Mouse (Mus musculus) macrophage (primary cell): ENCODE data around the gene Rab11fip2. TPM values are rescaled to one million over a fixed set of nuclear protein-coding genes. Genes with fewer than 3 reads are reported as not detected.

Experiments
- H3K27ac ChIP-seq: fragments of 350-480 bp; formaldehyde crosslinking; 2 replicates; pipeline ENCODE4 v1.9.0; 2021
- H3K36me3 ChIP-seq: fragments of 350-480 bp; formaldehyde crosslinking; 2 replicates; pipeline ENCODE4 v1.9.0; 2021; ENCODE audit errors: inconsistent target
- H3K4me3 ChIP-seq: fragments of 350-480 bp; formaldehyde crosslinking; 2 replicates; pipeline ENCODE4 v1.9.0; 2021; ENCODE audit errors: inconsistent target
- H3K79me2 ChIP-seq: fragments of 350-480 bp; formaldehyde crosslinking; 2 replicates; pipeline ENCODE4 v1.9.0; 2021; ENCODE audit errors: inconsistent target
- WGBS: methylation state at CpG from one replicate; pipeline ENCODE4 v1.1.7; 2026; ENCODE audit warnings: inconsistent platforms; ENCODE audit not compliant: missing documents; 5-methylcytosine and 5-hydroxymethylcytosine counted together
- polyA plus RNA-seq: library from polyadenylated mRNA; stranded (reverse); fragments of 250-400 nt; gene quantifications from 3 replicates; pipeline ENCODE4 v1.2.4, GENCODE M21; 2018; ENCODE audit warnings: inconsistent platforms

The Rab11fip2 gene
- polyA plus RNA-seq, 1 experiment from 2014 or later = 6.4 TPM

DNA sequence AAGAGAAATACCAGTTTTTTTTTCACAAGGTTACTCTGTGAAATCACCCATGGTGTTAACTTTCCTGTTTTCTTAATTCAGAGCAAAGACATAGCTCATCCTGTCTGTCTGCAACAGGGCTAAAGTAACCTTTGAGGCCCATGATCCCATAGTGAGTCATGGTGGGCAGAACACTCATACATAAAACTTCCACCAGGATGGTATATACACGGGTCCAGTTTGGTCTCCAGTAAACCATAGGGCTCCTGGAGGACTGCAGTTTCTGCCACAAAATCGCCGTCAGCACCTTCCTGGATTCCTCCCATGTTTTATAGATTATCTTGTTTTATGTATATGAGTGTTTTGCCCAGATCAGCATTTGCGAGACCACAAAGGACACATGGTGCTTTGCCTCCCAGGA lies 45.2 kb downstream of the Rab11fip2 start:
- whole genome bisulfite sequencing = 90% methylated on average over 4 of the region's 4 CpGs
- Histone ChIP-seq H3K79me2 (no peaks in the 10 kb centered on the region), H3K36me3 (no peaks in the 10 kb centered on the region), H3K27ac (no peak overlapping the region), H3K4me3 (no peak overlapping the region)

GRCm38 (mm10) chr19:59889383-59889782 lies 54.1 kb downstream of the Rab11fip2 start:
- Histone ChIP-seq H3K27ac (no peak overlapping the region), H3K4me3 (no peak overlapping the region), H3K36me3 (no peaks in the 10 kb centered on the region), H3K79me2 (no peaks in the 10 kb centered on the region)
- WGBS = 88% methylated on average over 4 of the region's 4 CpGs

DNA sequence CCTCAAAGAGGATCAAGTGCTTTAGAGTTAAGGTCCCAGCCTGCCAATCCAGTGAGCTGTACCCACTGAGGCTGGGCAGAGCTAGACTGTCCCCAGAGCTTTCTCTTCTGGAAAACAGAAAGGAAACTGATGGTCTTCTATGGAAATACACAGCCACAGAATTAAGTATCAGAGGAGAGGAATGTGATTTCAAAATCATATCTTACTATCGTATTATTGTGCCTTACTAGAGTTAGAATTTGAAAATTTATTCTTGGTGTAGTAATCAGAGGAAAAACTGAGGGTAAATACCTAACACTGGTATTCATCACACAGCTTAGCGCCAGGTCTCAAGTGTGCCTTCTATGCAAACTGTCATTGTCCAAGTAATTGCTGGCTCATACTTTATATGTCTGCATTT lies 54.6 kb downstream of the Rab11fip2 start:
- no peak overlapping the region for H3K4me3 ChIP-seq
- 100% methylated on average over 2 of the region's 2 CpGs for WGBS

GRCm38 (mm10) chr19:59887866-59888265 lies 55.6 kb downstream of the Rab11fip2 start:
- WGBS = 95% methylated on average over 2 of the region's 2 CpGs
- Histone ChIP-seq H3K4me3 (no peak overlapping the region), H3K27ac (no peak overlapping the region), H3K36me3 (no peaks in the 10 kb centered on the region), H3K79me2 (no peaks in the 10 kb centered on the region)

More for the DNA sequence above, 54.6 kb downstream of the Rab11fip2 start:
- H3K36me3 ChIP-seq = no peaks in the 10 kb centered on the region
- no peaks in the 10 kb centered on the region for H3K79me2 ChIP-seq
- no peak overlapping the region for H3K27ac ChIP-seq

DNA sequence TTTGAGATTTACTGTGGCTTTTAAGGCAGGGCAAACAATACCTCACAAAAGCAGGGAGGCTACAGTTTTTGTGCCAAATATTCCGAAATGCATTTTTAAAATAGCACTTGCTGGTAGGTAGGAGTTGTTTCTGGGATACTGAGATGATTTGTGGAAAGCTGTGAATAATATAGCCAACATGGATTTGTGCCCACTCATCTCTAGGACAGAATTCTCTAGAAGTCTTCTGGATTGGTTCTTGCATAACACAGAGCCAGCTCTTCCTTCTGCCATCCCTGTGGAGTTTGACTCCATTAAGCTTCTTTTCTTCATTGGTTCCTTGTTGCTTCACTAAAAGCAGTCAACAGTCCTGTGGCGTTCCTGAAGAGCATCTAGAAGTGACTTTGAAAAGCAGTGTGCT lies 58.2 kb downstream of the Rab11fip2 start:
- Histone ChIP-seq H3K27ac (no peak overlapping the region), H3K36me3 (no peaks in the 10 kb centered on the region), H3K79me2 (no peaks in the 10 kb centered on the region), H3K4me3 (no peak overlapping the region)
- 96% methylated on average over 2 of the region's 2 CpGs for WGBS

DNA sequence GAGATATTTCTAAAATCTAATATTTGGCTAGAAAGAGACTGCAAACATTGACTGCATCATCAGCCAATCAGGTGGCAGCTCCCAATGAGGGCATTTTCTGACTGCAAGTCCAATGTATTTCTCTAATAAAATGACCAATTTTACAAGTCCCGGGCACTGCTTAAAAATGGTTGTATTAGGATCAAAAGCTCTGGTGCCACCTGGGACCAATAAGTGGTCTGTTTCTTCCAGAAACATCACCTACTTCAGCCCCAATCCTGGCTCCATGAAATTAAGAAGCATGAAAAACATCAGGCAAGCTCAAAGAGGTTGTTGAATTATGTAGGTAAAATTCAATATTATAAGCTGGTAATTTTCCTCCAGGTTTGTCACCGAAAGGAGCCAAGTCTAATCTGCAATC lies 66.2 kb downstream of the Rab11fip2 start:
- 91% methylated on average over 2 of the region's 2 CpGs for WGBS
- Histone ChIP-seq H3K36me3 (no peaks in the 10 kb centered on the region), H3K79me2 (no peaks in the 10 kb centered on the region), H3K27ac (no peak overlapping the region), H3K4me3 (no peak overlapping the region)

GRCm38 (mm10) chr19:59866666-59867065 lies 76.8 kb downstream of the Rab11fip2 start:
- 96% methylated on average over 9 of the region's 9 CpGs for WGBS
- H3K79me2 ChIP-seq = no peaks in the 10 kb centered on the region
- no peak overlapping the region for H3K27ac ChIP-seq
- H3K36me3 ChIP-seq = no peaks in the 10 kb centered on the region
- no peak overlapping the region for H3K4me3 ChIP-seq

DNA sequence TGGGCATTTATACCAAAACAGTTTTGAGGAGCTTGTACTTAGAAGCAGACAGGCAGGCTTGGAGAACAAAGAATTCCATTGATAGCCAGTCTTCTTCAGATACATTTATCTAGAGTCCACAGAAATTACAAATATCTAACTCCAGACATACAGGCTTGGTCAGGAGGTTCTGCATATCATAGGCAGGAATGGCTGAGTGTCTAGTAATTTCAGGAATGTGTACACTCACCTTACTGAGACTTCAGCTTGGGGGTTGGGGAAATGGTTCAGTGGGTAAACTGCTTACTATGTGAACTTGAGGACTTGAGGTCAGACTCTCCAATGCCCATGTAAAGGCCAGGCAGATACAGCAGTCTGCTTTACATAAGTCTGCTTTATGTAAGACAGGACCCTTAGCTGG lies 81.0 kb downstream of the Rab11fip2 start:
- Histone ChIP-seq H3K27ac (no peak overlapping the region), H3K4me3 (no peak overlapping the region), H3K36me3 (no peaks in the 10 kb centered on the region)

GRCm38 (mm10) chr19:59860799-59861198 lies 82.7 kb downstream of the Rab11fip2 start:
- H3K4me3 ChIP-seq = no peak overlapping the region
- no peaks in the 10 kb centered on the region for H3K36me3 ChIP-seq
- no peak overlapping the region for H3K27ac ChIP-seq
- H3K79me2 ChIP-seq = no peaks in the 10 kb centered on the region
- 85% methylated on average over 3 of the region's 3 CpGs for WGBS

More for the DNA sequence above, 81.0 kb downstream of the Rab11fip2 start:
- no peaks in the 10 kb centered on the region for H3K79me2 ChIP-seq

DNA sequence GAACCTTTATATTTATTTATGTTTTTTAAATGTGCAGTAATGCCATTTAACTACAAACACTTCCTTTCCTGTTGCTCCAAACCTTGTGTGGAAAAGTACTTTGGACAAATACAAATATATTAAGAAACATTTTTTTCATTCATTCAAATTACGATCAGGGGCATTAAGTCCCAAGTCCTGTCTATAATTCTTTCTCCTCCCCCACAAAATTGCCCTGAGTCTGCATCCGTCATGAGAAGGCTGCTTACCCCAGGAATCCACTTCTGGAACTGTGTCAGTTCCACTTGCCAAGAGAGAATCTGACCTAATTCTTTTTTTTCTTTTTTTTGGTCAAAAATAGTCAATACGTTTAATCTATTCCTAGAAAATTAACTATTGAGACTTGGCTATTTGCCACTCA lies 90.4 kb downstream of the Rab11fip2 start:
- no peak overlapping the region for H3K27ac ChIP-seq
- H3K4me3 ChIP-seq = no peak overlapping the region
- H3K79me2 ChIP-seq = no peaks in the 10 kb centered on the region
- WGBS = 94% methylated on average over 3 of the region's 3 CpGs
- H3K36me3 ChIP-seq = no peaks in the 10 kb centered on the region
